Mouse (Mus musculus): ENCODE measurements at regions not wholly inside any gene's neighbourhood (a gene's known extent, or its start where the extent isn't known, plus 50 kb on each side); places are given as distances from the start of the nearest gene placed in this dataset.

- no peak for TF ChIP-seq CTCF (IDR thresholded peaks at IDR 0.05 in 2 of 3, conservative IDR thresholded peaks at IDR 0.05 in 1 of 3; ENCODE audit: control insufficient read depth in 1 of 3, insufficient read depth in 1 of 3, low read depth in 2 of 3, low read length in 3 of 3, poor library complexity in 1 of 3, severe bottlenecking in 1 of 3)
- no peak for TF ChIP-seq GATA1 (IDR thresholded peaks at IDR 0.05; ENCODE audit: low read depth, low read length)
- no peak for TF ChIP-seq EP300 (IDR thresholded peaks at IDR 0.05; ENCODE audit: low read depth in 1 of 2, low read length in 2 of 2)
- no peak for TF ChIP-seq TAL1 (IDR thresholded peaks at IDR 0.05; ENCODE audit: low read length)
- TF ChIP-seq POLR2A (IDR thresholded peaks at IDR 0.05; ENCODE audit: control insufficient read depth in 1 of 2, insufficient read depth in 1 of 2, low read depth in 1 of 2, low read length in 2 of 2, poor library complexity in 1 of 2), result no peak
- TF ChIP-seq GABPA (IDR thresholded peaks at IDR 0.05; ENCODE audit: low read depth, low read length), result no peak
- no peak for TF ChIP-seq KAT2A (conservative IDR thresholded peaks at IDR 0.05; ENCODE audit: low read depth, low read length)
- no peak for TF ChIP-seq MAX (IDR thresholded peaks at IDR 0.05; ENCODE audit: low read length)
- TF ChIP-seq MYC (IDR thresholded peaks at IDR 0.05; ENCODE audit: low read depth, low read length), result no peak
- no peak for TF ChIP-seq TCF12 (IDR thresholded peaks at IDR 0.05; ENCODE audit: low read depth, low read length)
- TF ChIP-seq SIN3A (IDR thresholded peaks at IDR 0.05; ENCODE audit: low read length), result no peak
- TF ChIP-seq ZKSCAN1 (IDR thresholded peaks at IDR 0.05; ENCODE audit: low read depth, low read length), result no peak
These were observed 437.6 kb downstream of the Nbas start for GRCm38 (mm10) chr12:13706510-13706909.

Measured in MEL (cell line).